Mouse (Mus musculus) forebrain, embryonic 11.5 days (tissue): ENCODE results near the gene Itsn1. TPM values are rescaled to one million over a fixed set of nuclear protein-coding genes. Genes with fewer than 3 reads are reported as not detected.

Experiments
- ATAC-seq: fragments of 200-750 bp; cut with Nextera tagmentation; replicated peaks from 2 replicates; pipeline ENCODE4 v1.8.0; 2017; ENCODE audit warnings: moderate TSS enrichment; ENCODE audit not compliant: low FRiP score
- DNase-seq: peaks from one replicate; pipeline ENCODE4 v3.0.0-alpha.2; 2017; ENCODE audit warnings: low spot score
- H3K27ac ChIP-seq: fragments of 300-500 bp; sonication (generic); 2 replicates; pipeline ENCODE4 v1.5.1; 2014; ENCODE audit warnings: low read depth, low read length
- H3K27me3 ChIP-seq: fragments of 300-500 bp; sonication (generic); 2 replicates; pipeline ENCODE4 v1.6.1; 2014; ENCODE audit warnings: mild to moderate bottlenecking, low read length, mixed read lengths; ENCODE audit not compliant: control insufficient read depth, insufficient read depth
- H3K36me3 ChIP-seq: fragments of 300-500 bp; sonication (generic); 2 replicates; pipeline ENCODE4 v1.6.1; 2014; ENCODE audit warnings: mild to moderate bottlenecking, low read length, moderate library complexity, mixed read lengths; ENCODE audit not compliant: control insufficient read depth, insufficient read depth
- H3K4me1 ChIP-seq: fragments of 300-500 bp; sonication (generic); replicated peaks from 2 replicates; pipeline ENCODE4 v1.6.1; 2014; ENCODE audit warnings: low read length, mixed read lengths; ENCODE audit not compliant: control insufficient read depth, insufficient read depth
- H3K4me2 ChIP-seq: fragments of 300-500 bp; sonication (generic); 2 replicates; pipeline ENCODE4 v1.6.1; 2014; ENCODE audit warnings: low read depth, mild to moderate bottlenecking, low read length, moderate library complexity, mixed read lengths; ENCODE audit not compliant: severe bottlenecking
- H3K4me3 ChIP-seq: fragments of 300-500 bp; sonication (generic); 2 replicates; pipeline ENCODE4 v1.5.1; 2014; ENCODE audit warnings: low read depth, low read length
- H3K9ac ChIP-seq: fragments of 300-500 bp; sonication (generic); 2 replicates; pipeline ENCODE4 v1.6.1; 2014; ENCODE audit warnings: low read length
- H3K9me3 ChIP-seq: fragments of 300-500 bp; sonication (generic); 2 replicates; pipeline ENCODE4 v1.6.1; 2016; ENCODE audit warnings: low read length, mixed read lengths; ENCODE audit not compliant: control insufficient read depth
- WGBS: fragments of 180-500 bp; shearing (Covaris S2); extraction: QIAGEN DNeasy Blood & Tissue Kit; methylation state at CpG from one replicate; pipeline ENCODE4 v1.1.7; 2014; 5-methylcytosine and 5-hydroxymethylcytosine counted together
- polyA plus RNA-seq: library from polyadenylated mRNA; unstranded; fragments of >200 nt; fragmentation: Nextera tagmentation; extraction: Ambion mirVana; gene quantifications from 2 replicates; pipeline ENCODE4 v1.2.1, GENCODE M21; 2014

The Itsn1 gene
- polyA plus RNA-seq, 1 experiment from 2014 or later, result 55.2 TPM

- no peak overlapping the region for H3K27ac ChIP-seq
- 88% methylated on average over 19 of the region's 19 CpGs for WGBS
- peaks cover 7% of the 10 kb centered on the region; the same call in 1 of the 2 replicates for H3K36me3 ChIP-seq
Observed at GRCm38 (mm10) chr16:91851456-91852231, 122.6 kb downstream of the Itsn1 start.

GRCm38 (mm10) chr16:91852753-91853152 is 123.7 kb downstream of the Itsn1 start:
- DNase-seq, result no peak
- no peaks in the 10 kb centered on the region for H3K27me3 ChIP-seq
- H3K27ac ChIP-seq, result no peak overlapping the region
- H3K9ac ChIP-seq, result no peak overlapping the region
- H3K9me3 ChIP-seq, result no peaks in the 10 kb centered on the region
- no peak overlapping the region for H3K4me3 ChIP-seq
- no peak for ATAC-seq
- peaks cover 7% of the 10 kb centered on the region; the same call in 1 of the 2 replicates for H3K36me3 ChIP-seq
- no peak overlapping the region for H3K4me2 ChIP-seq
- WGBS, result 86% methylated on average over 10 of the region's 10 CpGs
- H3K4me1 ChIP-seq, result no peaks in the 10 kb centered on the region

More at GRCm38 (mm10) chr16:91851456-91852231, 122.6 kb downstream of the Itsn1 start:
- Histone ChIP-seq H3K4me1 (no peaks in the 10 kb centered on the region), H3K27me3 (no peaks in the 10 kb centered on the region), H3K9ac (no peak overlapping the region), H3K4me2 (no peak overlapping the region), H3K9me3 (no peaks in the 10 kb centered on the region), H3K4me3 (no peak overlapping the region)
- ATAC-seq (no peak), DNase-seq (no peak)

GRCm38 (mm10) chr16:91853223-91853622 is 124.1 kb downstream of the Itsn1 start:
- Histone ChIP-seq H3K4me1 (no peaks in the 10 kb centered on the region), H3K27me3 (no peaks in the 10 kb centered on the region), H3K36me3 (peaks cover 7% of the 10 kb centered on the region; the same call in 1 of the 2 replicates), H3K9me3 (no peaks in the 10 kb centered on the region), H3K9ac (no peak overlapping the region), H3K27ac (no peak overlapping the region), H3K4me3 (no peak overlapping the region), H3K4me2 (no peak overlapping the region)
- 94% methylated on average over 12 of the region's 12 CpGs for WGBS
- DNase-seq, result no peak
- no peak for ATAC-seq

GRCm38 (mm10) chr16:91858695-91859094 is 129.6 kb downstream of the Itsn1 start:
- Histone ChIP-seq H3K4me1 (no peaks in the 10 kb centered on the region), H3K4me3 (no peak overlapping the region), H3K9ac (no peak overlapping the region), H3K27ac (no peak overlapping the region), H3K36me3 (peaks cover 5% of the 10 kb centered on the region; the same call in 1 of the 2 replicates), H3K9me3 (no peaks in the 10 kb centered on the region), H3K27me3 (no peaks in the 10 kb centered on the region), H3K4me2 (no peak overlapping the region)
- no peak for DNase-seq
- 90% methylated on average over 7 of the region's 7 CpGs for WGBS
- ATAC-seq, result no peak

- Histone ChIP-seq H3K27ac (no peak overlapping the region), H3K4me3 (no peak overlapping the region), H3K27me3 (no peaks in the 10 kb centered on the region), H3K9ac (no peak overlapping the region), H3K9me3 (no peaks in the 10 kb centered on the region), H3K36me3 (peaks cover 8% of the 10 kb centered on the region; the same call in 1 of the 2 replicates), H3K4me1 (no peaks in the 10 kb centered on the region), H3K4me2 (no peak overlapping the region)
- no peak for DNase-seq
- ATAC-seq, result no peak
- WGBS, result 86% methylated on average over 3 of the region's 3 CpGs
Observed at GRCm38 (mm10) chr16:91859203-91859602, 130.1 kb downstream of the Itsn1 start.

GRCm38 (mm10) chr16:91859958-91860357 is 130.9 kb downstream of the Itsn1 start:
- H3K4me1 ChIP-seq, result no peaks in the 10 kb centered on the region
- H3K9ac ChIP-seq, result no peak overlapping the region
- no peaks in the 10 kb centered on the region for H3K27me3 ChIP-seq
- ATAC-seq, result no peak
- WGBS, result 84% methylated on average over 8 of the region's 8 CpGs
- no peak overlapping the region for H3K27ac ChIP-seq
- peaks cover 7% of the 10 kb centered on the region; the same call in 1 of the 2 replicates for H3K36me3 ChIP-seq
- no peaks in the 10 kb centered on the region for H3K9me3 ChIP-seq
- DNase-seq, result no peak
- H3K4me2 ChIP-seq, result no peak overlapping the region
- H3K4me3 ChIP-seq, result no peak overlapping the region

GRCm38 (mm10) chr16:91860471-91861125 is 131.5 kb downstream of the Itsn1 start:
- Histone ChIP-seq H3K36me3 (peaks cover 6% of the 10 kb centered on the region; the same call in 1 of the 2 replicates), H3K4me3 (no peak overlapping the region), H3K27ac (no peak overlapping the region), H3K9me3 (no peaks in the 10 kb centered on the region), H3K27me3 (no peaks in the 10 kb centered on the region), H3K4me1 (no peaks in the 10 kb centered on the region), H3K9ac (no peak overlapping the region), H3K4me2 (no peak overlapping the region)
- DNase-seq (no peak), ATAC-seq (no peak)
- WGBS, result 75% methylated on average over 14 of the region's 14 CpGs

- H3K27ac ChIP-seq, result no peak overlapping the region
- ATAC-seq (no peak), DNase-seq (no peak)
- no peak overlapping the region for H3K9ac ChIP-seq
- H3K4me3 ChIP-seq, result no peak overlapping the region
- no peak overlapping the region for H3K4me2 ChIP-seq
- no peaks in the 10 kb centered on the region for H3K9me3 ChIP-seq
- H3K4me1 ChIP-seq, result no peaks in the 10 kb centered on the region
- WGBS, result 71% methylated on average over 6 of the region's 6 CpGs
- H3K36me3 ChIP-seq, result peaks cover 6% of the 10 kb centered on the region; the same call in 1 of the 2 replicates
- H3K27me3 ChIP-seq, result no peaks in the 10 kb centered on the region
Observed at GRCm38 (mm10) chr16:91861784-91862371, 132.8 kb downstream of the Itsn1 start.
